Mouse (Mus musculus) central nervous system, embryonic 18 days (tissue): Measurements from ENCODE around the gene Adamts1. TPM values are rescaled to one million over a fixed set of nuclear protein-coding genes. Genes with fewer than 3 reads are reported as not detected.

Experiments
- polyA plus RNA-seq: library from polyadenylated mRNA; depleted of rRNA; stranded (reverse); fragments of >200 nt; gene quantifications from 2 replicates; pipeline ENCODE4 v1.2.3, GENCODE M21; 2012; rRNA removed

The Adamts1 gene
- polyA plus RNA-seq: 7.3 and 8.7 TPM in 2 replicates

GRCm38 (mm10) chr16:85802954-85803353 lies at the start of gene Adamts1:
Gene Adamts1, minus strand, starts transcription at chr16:85803113.

Other genes starting within 250 kb of the Adamts1 start
- 1.8 and 2.0 TPM in 2 replicates for gene Cyyr1, start 249.7 kb downstream of the Adamts1 start, polyA plus RNA-seq
- 1.2 and 1.6 TPM in 2 replicates for gene Adamts5, start 98.7 kb upstream of the Adamts1 start, polyA plus RNA-seq